ENCODE assay signal across 26 mouse cellular contexts in genomic region chr14:27118546-27118945, GRCm38 (mm10). TPM values are rescaled to one million over a fixed set of nuclear protein-coding genes. Genes with fewer than 3 reads are reported as not detected.
DNase-seq lines count a peak whose midpoint lies in the region; ATAC-seq and TF ChIP-seq lines count a peak whose summit lies in the region.
"Had no signal": no experiment of that assay in that cellular context is flagged by ENCODE, and none has a peak within 500 bp of the region (broad histone marks: within the 10 kb centered on the region; RNA-seq: fewer than 3 reads in every experiment).

No protein-coding gene starts in this region.

- H3K9ac ChIP-seq in kidney, embryonic 16.5 days (replicated peaks; ENCODE audit: low read length), result no peak overlapping the region
- no peak overlapping the region for H3K9ac ChIP-seq in kidney, postnatal 0 days (ENCODE audit: low read depth, low read length)
- H3K9ac ChIP-seq: embryonic facial prominence, embryonic 13.5 days; forebrain, embryonic 12.5 days; forebrain, embryonic 15.5 days; heart, embryonic 13.5 days; hindbrain, embryonic 13.5 days had no signal

- H3K4me3 ChIP-seq in kidney, embryonic 16.5 days (ENCODE audit: low read length), result no peak overlapping the region
- no peak overlapping the region for H3K4me3 ChIP-seq in kidney, postnatal 0 days (replicated peaks; ENCODE audit: low read depth, low read length)
- H3K4me3 ChIP-seq: embryonic facial prominence, embryonic 10.5 days; embryonic facial prominence, embryonic 13.5 days; erythroblast, embryonic 14.5 days; forebrain, embryonic 12.5 days; forebrain, embryonic 15.5 days; heart, adult 2 months; heart, embryonic 10.5 days; heart, embryonic 13.5 days; hindbrain, embryonic 13.5 days had no signal

- H3K4me1 ChIP-seq in kidney, embryonic 16.5 days (ENCODE audit: insufficient read depth, low read length), result peaks cover 16% of the 10 kb centered on the region; the same call in 1 of the 2 replicates
- peaks cover 13% of the 10 kb centered on the region; the same call in 1 of the 2 replicates for H3K4me1 ChIP-seq in kidney, postnatal 0 days (replicated peaks; ENCODE audit: insufficient read depth, low read length)

- peak; percentile 51 for DNase-seq in kidney, adult 18-20 months
- no peak for DNase-seq in kidney, postnatal 4 days
- DNase-seq in kidney, adult 9 months, result peak; percentile 89
- peak; percentile 13 for DNase-seq in kidney, postnatal 0 days (ENCODE audit: low spot score)
- DNase-seq in kidney, postnatal 14 days, result peak; percentile 51
- no peak for DNase-seq in spleen, adult 12 weeks (ENCODE audit: low spot score)
- DNase-seq in adrenal gland, postnatal 14 days, result no peak
- DNase-seq: adrenal gland, adult 2 months; adrenal gland, postnatal 25 days; cerebellum, adult 11-12 months; cerebellum, adult 8-10 months; cerebellum, postnatal 10 days; cerebellum, postnatal 36 days; embryo, embryonic 11 days; gastrocnemius, postnatal 25 days; heart, adult 2 months had no signal

- H3K27ac ChIP-seq in kidney, embryonic 16.5 days (ENCODE audit: low read length), result no peak overlapping the region
- H3K27ac ChIP-seq in kidney, postnatal 0 days, result no peak overlapping the region
- H3K27ac ChIP-seq: embryonic facial prominence, embryonic 10.5 days; embryonic facial prominence, embryonic 13.5 days; forebrain, embryonic 12.5 days; forebrain, embryonic 15.5 days; heart, adult 2 months; heart, embryonic 10.5 days; heart, embryonic 13.5 days; hindbrain, embryonic 13.5 days had no signal

- peaks cover 11% of the 10 kb centered on the region; the same call in 1 of the 2 replicates for H3K27me3 ChIP-seq in kidney, embryonic 16.5 days (ENCODE audit: insufficient read depth, low read length)
- no peaks in the 10 kb centered on the region for H3K27me3 ChIP-seq in kidney, postnatal 0 days (ENCODE audit: insufficient read depth, low read length)

- WGBS in kidney, embryonic 16.5 days, result 55% methylated on average over 5 of the region's 5 CpGs
- 44% methylated on average over 5 of the region's 5 CpGs for WGBS in kidney, postnatal 0 days

- H3K4me2 ChIP-seq in kidney, embryonic 16.5 days (replicated peaks; ENCODE audit: low read depth, low read length), result no peak overlapping the region
- H3K4me2 ChIP-seq in kidney, postnatal 0 days (ENCODE audit: low read length), result no peak overlapping the region
- H3K4me2 ChIP-seq: embryonic facial prominence, embryonic 13.5 days; forebrain, embryonic 12.5 days; forebrain, embryonic 15.5 days; heart, embryonic 13.5 days; hindbrain, embryonic 13.5 days had no signal

- no peaks in the 10 kb centered on the region for H3K9me3 ChIP-seq in kidney, embryonic 16.5 days (ENCODE audit: low read length)
- no peaks in the 10 kb centered on the region for H3K9me3 ChIP-seq in kidney, postnatal 0 days (replicated peaks; ENCODE audit: low read length)
- H3K9me3 ChIP-seq: embryonic facial prominence, embryonic 10.5 days; embryonic facial prominence, embryonic 13.5 days; forebrain, embryonic 12.5 days; forebrain, embryonic 15.5 days; heart, embryonic 10.5 days; heart, embryonic 13.5 days; hindbrain, embryonic 13.5 days had no signal

- no peak for TF ChIP-seq CTCF in kidney, postnatal 0 days (IDR thresholded peaks at IDR 0.05; ENCODE audit: low read depth)

- no peak for ATAC-seq in kidney, embryonic 16.5 days (ENCODE audit: low FRiP score, low TSS enrichment)
- no peak for ATAC-seq in kidney, postnatal 0 days (replicated peaks; ENCODE audit: low FRiP score, low read depth)
- ATAC-seq: CD4-positive, CD25-positive, alpha-beta regulatory T cell, adult 4 months; forebrain, embryonic 15.5 days had no signal

- no peaks in the 10 kb centered on the region for H3K36me3 ChIP-seq in kidney, embryonic 16.5 days (ENCODE audit: insufficient read depth, low read length)
- H3K36me3 ChIP-seq in kidney, postnatal 0 days (ENCODE audit: insufficient read depth, low read length), result no peaks in the 10 kb centered on the region
- H3K36me3 ChIP-seq: embryonic facial prominence, embryonic 10.5 days; embryonic facial prominence, embryonic 13.5 days; forebrain, embryonic 12.5 days; forebrain, embryonic 15.5 days; heart, embryonic 10.5 days; heart, embryonic 13.5 days; hindbrain, embryonic 13.5 days had no signal

RNA-seq across cellular contexts. Expression of gene Arhgef3, which starts 3.8 kb away (rescaled TPM):
- 19.2 and 19.6 TPM in 2 replicates for polyA plus RNA-seq in kidney, embryonic 16.5 days (2015; fragmentation: Nextera tagmentation; extraction: Ambion mirVana)
- polyA plus RNA-seq in kidney, postnatal 0 days (2015; fragmentation: Nextera tagmentation; extraction: Ambion mirVana), result 20.0 and 20.4 TPM in 2 replicates
- 34.2 and 43.5 TPM in 2 replicates for total RNA-seq in adrenal gland, postnatal 14 days (2021)

Comparison
In these comparisons a context has a peak if more than half of its experiments do, and no peak if none do; other contexts are left out.
1. DNase-seq: peak in kidney, adult 18-20 months (single experiment), kidney, adult 9 months (single experiment), kidney, postnatal 0 days (single experiment) and kidney, postnatal 14 days (single experiment); none in kidney, postnatal 4 days (0 of 2), spleen, adult 12 weeks (single experiment) and adrenal gland, postnatal 14 days (single experiment).